Mouse (Mus musculus) lung, adult 2 months (tissue): ENCODE data around the gene Ncam1. TPM values are rescaled to one million over a fixed set of nuclear protein-coding genes. Genes with fewer than 3 reads are reported as not detected.

Experiments used
- DNase-seq: peaks from one replicate; pipeline ENCODE4 v3.0.0; 2022
- H3K4me1 ChIP-seq: fragments of 200-500 bp; 2 replicates; pipeline ENCODE4 v1.6.1; 2011; ENCODE audit warnings: low read length; ENCODE audit not compliant: control insufficient read depth, insufficient read depth
- H3K4me3 ChIP-seq: fragments of 200-500 bp; replicated peaks from 2 replicates; pipeline ENCODE3; 2011; ENCODE audit warnings: low read depth, mild to moderate bottlenecking, control low read depth, low read length; ENCODE audit errors: extremely low read depth
- CTCF ChIP-seq: fragments of 200-500 bp; IDR thresholded peaks from 2 replicates; pipeline ENCODE4 v1.5.1; 2011; ENCODE audit warnings: mild to moderate bottlenecking, low read length, control low read depth; ENCODE audit not compliant: insufficient read depth
- POLR2A ChIP-seq: fragments of 200-500 bp; IDR thresholded peaks from 2 replicates; pipeline ENCODE4 v1.6.1; 2011; ENCODE audit warnings: low read depth, mild to moderate bottlenecking, control low read depth, low read length, borderline replicate concordance; ENCODE audit errors: extremely low read depth
- WGBS: fragments of 180-500 bp; shearing (Covaris S2); methylation state at CpG from one replicate; pipeline ENCODE4 v1.1.7; 2018; 5-methylcytosine and 5-hydroxymethylcytosine counted together
- polyA plus RNA-seq: library from polyadenylated mRNA; depleted of rRNA; stranded (reverse); fragments of >200 nt; gene quantifications from 2 replicates; pipeline ENCODE4 v1.2.3, GENCODE M21; 2012

Gene Ncam1
- polyA plus RNA-seq, 1 experiment, result 1.5 TPM

DNA sequence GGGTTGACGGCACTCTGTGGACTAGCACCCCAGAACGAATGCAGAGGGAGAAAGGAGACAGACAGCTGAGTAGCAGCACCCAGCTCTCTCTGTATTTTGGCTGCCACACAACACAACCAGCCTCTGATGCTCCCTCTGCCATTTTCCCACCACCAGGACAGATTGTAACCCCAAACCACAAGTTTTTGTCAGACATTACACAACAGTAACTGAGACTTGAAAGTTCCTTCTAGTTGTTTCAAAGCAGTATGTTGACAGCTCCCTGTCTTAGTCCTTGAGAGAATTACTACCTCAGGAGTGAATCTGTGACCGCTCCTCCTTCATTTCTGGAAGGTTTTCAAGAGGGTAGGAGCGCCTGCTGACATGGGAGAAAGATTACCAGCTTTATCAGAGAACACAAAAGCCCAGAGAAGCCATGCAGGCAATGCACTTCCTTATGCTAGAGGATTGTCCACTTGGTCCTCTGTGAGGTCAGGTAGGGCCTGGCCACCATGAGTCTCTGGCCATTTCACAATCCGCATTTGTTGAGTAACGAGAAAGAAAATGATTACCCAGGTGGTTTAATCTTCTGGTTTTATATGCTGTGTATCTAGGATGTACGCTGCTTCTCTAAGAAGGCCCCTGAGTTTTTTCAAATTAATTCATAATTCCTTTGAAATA lies 64.2 kb downstream of the Ncam1 start:
- no peak for TF ChIP-seq CTCF
- no peak for TF ChIP-seq POLR2A
- H3K4me1 ChIP-seq, result no peaks in the 10 kb centered on the region
- no peak overlapping the region for H3K4me3 ChIP-seq
- 73% methylated on average over 7 of the region's 7 CpGs for WGBS
- DNase-seq, result no peak

DNA sequence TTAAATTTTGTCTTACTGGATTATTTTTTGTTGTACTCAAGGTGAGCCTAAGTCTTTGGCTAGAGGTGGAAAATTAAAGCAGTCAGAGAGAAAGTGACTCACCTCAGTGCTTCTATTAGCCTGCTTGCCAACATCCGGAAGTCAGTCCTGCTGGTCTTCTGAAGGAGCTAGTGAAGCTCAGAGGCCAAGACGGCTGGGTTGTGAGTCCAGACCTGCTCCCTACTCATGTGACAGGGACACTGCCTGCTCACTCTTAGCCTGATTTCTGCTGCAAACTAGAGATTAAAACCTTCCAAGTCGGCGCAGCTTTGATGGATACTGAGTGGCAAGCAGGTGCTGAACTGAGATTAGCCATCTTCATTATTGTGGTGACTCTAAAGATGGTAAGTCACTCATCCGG lies 65.0 kb downstream of the Ncam1 start:
- Histone ChIP-seq H3K4me1 (no peaks in the 10 kb centered on the region), H3K4me3 (no peak overlapping the region)
- 76% methylated on average over 5 of the region's 5 CpGs for WGBS
- no peak for TF ChIP-seq POLR2A
- TF ChIP-seq CTCF, result no peak
- DNase-seq, result no peak

DNA sequence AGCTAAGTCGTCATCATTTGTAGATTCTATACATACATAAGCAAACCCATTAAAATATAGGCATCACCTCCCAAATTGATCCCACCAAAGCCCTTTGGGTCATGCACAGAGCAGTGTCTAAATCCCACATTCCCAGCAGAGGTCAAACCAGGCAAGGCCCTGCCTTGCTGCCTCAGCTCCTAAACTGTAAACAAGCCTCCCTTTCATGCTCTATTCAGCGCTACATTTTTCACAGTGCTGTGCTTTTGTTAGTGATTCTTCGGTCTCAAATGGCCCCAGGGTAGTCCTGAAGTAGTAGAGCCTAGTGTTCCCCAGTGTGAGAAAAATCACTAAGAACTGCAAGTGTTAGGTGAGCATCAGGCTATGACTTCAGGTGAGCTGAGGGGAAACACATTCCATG lies 69.2 kb downstream of the Ncam1 start:
- TF ChIP-seq CTCF, result no peak
- TF ChIP-seq POLR2A, result no peak
- Histone ChIP-seq H3K4me1 (no peaks in the 10 kb centered on the region), H3K4me3 (no peak overlapping the region)
- no peak for DNase-seq
- WGBS, result 47% methylated on average over 3 of the region's 3 CpGs

DNA sequence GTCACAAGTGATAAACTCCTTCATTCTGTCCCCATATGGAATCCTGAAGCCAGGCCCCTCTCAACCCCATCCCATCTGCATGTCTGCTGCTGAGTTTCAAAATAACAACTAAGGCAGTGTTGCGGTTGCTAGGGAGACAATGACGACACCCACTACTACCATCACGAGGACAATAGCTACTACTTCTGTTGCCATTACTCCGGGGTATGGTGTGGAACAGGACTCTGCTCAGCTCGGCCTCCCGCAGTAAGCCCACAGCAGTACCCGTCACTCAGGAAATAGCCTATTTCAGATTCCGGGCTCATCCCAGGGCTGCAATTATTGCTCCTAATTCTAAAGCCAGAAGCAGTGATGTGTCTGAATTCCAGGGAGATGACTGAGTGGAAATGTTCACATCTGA lies 70.5 kb downstream of the Ncam1 start:
- H3K4me3 ChIP-seq, result no peak overlapping the region
- WGBS, result 74% methylated on average over 8 of the region's 8 CpGs
- H3K4me1 ChIP-seq, result no peaks in the 10 kb centered on the region
- TF ChIP-seq POLR2A (no peak), CTCF (no peak)
- no peak for DNase-seq

DNA sequence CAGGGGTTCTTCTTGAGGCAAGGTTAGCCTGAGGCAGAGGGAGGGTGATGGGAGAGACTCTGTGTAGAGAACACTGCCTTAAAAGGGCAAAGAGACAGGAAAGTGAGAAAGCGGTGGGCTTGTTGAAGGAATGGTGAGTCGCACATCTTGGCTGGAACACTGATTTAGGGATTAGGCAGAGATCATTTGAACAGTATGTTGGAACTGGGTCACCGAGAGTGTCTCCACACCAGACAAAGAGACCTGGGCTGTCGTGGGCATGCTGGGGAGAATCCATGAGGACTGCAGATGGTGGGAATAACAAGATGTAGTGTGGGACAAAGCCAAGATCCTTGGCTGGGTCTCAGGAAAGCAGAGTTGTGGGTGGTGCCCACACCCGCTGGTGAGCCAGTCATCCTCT lies 76.0 kb downstream of the Ncam1 start:
- WGBS, result 84% methylated on average over 5 of the region's 5 CpGs
- TF ChIP-seq CTCF, result no peak
- no peak for TF ChIP-seq POLR2A
- DNase-seq, result no peak
- no peaks in the 10 kb centered on the region for H3K4me1 ChIP-seq
- H3K4me3 ChIP-seq, result no peak overlapping the region

DNA sequence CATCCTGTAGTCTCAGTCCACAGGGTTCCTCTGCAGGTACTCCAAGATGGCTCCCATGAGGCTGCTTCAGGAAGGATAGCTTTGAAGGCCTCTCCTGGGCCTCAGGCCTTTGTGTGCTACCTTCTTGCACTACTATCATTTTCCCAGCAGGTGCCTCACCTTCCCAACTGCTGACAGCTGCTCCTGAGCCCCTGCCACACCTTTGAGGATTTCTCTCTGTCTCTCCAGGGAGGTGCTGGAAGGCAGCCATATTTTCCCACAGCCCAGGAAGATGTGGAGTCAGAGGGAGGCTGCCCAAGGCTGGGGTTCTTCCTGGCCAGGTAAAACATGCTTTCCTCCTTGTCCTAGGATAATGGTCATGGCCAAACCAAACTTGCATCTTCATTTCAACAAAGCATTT lies 83.6 kb downstream of the Ncam1 start:
- Histone ChIP-seq H3K4me1 (no peaks in the 10 kb centered on the region), H3K4me3 (no peak overlapping the region)
- DNase-seq, result no peak
- TF ChIP-seq POLR2A (no peak), CTCF (no peak)

DNA sequence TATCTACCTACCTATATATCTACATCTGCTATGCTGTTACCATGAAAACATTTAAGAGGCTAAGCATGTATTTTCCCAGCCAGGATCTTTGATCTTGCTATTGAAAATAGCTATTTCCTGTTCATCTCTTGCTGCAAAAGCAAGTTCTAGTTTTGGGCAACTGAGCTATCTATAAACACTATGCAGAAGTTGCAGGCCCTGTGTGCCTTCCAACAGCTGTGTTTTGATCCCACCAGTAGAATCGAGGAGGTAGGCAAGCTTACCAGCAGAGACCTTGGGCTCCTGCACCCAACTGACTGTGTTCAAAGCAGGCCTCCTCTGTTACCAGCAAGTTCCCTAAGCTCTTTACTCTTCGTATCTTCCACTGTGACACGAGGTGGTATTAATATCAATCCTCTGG lies 84.6 kb downstream of the Ncam1 start:
- Histone ChIP-seq H3K4me3 (no peak overlapping the region), H3K4me1 (no peaks in the 10 kb centered on the region)
- TF ChIP-seq CTCF, result no peak
- no peak for TF ChIP-seq POLR2A
- 80% methylated on average over 3 of the region's 3 CpGs for WGBS
- no peak for DNase-seq

DNA sequence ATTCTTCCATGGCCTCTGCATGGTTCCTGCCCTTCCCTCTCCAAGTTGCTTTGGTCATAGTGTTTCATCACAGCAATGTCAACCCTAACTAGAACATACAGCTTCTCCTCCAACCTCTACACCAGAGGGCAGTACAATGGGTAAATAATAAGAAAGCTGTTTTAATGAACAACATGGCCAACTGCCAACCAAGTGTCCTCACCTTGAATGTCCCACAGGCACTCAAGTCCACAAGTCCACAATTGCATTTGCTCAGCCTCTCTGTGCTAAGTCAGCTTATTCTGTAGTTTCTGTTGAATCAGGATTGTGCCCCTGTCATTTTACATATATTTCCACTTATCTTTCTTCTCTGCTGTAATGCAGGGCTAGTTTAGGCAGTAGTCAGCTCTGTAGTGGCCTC lies 91.1 kb downstream of the Ncam1 start:
- Histone ChIP-seq H3K4me3 (no peak overlapping the region), H3K4me1 (no peaks in the 10 kb centered on the region)
- no peak for DNase-seq
- TF ChIP-seq CTCF, result no peak
- TF ChIP-seq POLR2A, result no peak

DNA sequence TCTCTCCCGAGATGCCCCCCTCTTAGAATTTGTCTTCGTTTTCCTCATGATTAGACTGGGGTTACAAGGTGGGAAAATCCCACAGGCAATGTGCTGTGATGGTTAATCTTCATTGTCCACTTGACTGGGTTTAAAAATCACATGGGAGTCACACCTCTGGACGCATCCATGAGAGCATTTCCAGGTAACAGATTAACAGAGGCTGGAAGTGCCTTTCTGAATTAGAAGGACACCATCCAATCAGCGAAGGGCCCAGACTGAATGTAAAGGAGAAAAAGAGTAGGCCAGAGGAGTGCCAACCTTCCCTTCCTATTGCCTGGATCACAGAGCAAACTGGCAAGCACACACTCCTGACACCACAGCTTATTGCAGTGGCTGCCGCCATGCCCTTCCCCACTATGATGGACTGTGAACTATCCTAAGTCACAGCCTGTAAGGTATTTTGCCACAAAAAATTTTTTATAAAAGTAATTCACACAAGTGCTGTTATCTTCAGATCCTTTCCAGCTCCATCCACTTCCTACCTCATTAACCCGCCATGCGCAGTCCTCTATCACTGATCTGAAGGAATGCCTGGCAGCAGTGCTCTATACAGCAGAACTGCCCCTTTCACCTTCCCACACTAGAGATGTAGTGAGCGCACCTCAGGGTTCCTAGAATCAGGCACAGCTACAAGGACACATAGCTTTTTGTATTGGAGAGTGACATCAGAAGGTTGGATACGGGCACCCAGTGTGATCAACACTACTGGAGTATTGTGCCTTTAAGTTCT lies 94.3 kb downstream of the Ncam1 start:
- Histone ChIP-seq H3K4me3 (no peak overlapping the region), H3K4me1 (no peaks in the 10 kb centered on the region)
- DNase-seq, result no peak
- 84% methylated on average over 9 of the region's 9 CpGs for WGBS
- TF ChIP-seq CTCF (no peak), POLR2A (no peak)

DNA sequence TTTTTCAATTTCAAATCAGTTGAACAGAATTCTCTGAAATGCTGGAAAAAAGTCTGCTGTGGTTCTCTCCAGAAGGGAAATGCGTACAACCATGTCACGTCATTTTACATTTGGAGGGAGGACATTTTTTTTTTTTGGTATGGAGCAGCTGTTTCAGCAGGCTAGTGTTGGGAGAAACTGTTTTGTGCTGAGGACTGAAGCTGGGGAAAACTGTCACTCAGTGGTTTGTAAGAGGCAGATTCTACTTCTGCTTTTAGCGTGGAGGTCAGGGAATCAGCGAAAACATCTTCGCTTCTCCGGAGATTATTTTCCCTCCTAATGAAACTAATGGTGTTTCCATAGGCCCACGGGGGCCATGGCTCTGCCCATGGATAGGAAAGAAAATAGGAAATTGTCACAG lies 103.4 kb downstream of the Ncam1 start:
- DNase-seq, result no peak
- Histone ChIP-seq H3K4me1 (no peaks in the 10 kb centered on the region), H3K4me3 (no peak overlapping the region)
- 76% methylated on average over 7 of the region's 7 CpGs for WGBS
- TF ChIP-seq CTCF (no peak), POLR2A (no peak)
